Mouse (Mus musculus) CD4-positive helper T cell, adult 2 months (primary cell): ENCODE measurements at regions not wholly inside any gene's neighbourhood (a gene's known extent, or its start where the extent isn't known, plus 50 kb on each side); places are given as distances from the start of the nearest gene placed in this dataset.
A peak's percentile ranks its signal among the peaks of the same experiment; 100 is the strongest.

Experiments
- DNase-seq: peaks from one replicate; pipeline ENCODE4 v3.0.0-alpha.2; 2012; ENCODE audit warnings: low read depth, missing footprints, low spot score

DNA sequence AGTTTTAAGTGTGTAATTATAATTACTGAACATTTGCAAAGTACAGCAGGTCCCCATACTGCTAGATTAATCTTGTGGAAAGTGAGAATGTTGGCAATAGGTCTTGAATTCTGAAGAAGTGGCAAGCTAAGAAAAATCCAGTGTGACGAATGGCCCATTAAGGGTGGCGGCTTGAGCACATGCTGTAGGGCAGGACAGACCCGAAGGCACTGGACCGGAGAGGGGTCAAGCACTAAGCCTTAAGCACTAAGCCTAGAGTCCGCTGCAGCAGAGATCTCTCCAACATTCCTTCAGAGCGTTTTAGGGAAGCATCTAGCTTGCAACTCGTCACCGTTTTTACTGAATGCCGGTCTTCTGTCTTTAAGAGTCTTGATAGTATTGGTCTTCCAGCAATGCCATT is 105.6 kb downstream of the Aldh8a1 start:
- DNase-seq, result no peak

DNA sequence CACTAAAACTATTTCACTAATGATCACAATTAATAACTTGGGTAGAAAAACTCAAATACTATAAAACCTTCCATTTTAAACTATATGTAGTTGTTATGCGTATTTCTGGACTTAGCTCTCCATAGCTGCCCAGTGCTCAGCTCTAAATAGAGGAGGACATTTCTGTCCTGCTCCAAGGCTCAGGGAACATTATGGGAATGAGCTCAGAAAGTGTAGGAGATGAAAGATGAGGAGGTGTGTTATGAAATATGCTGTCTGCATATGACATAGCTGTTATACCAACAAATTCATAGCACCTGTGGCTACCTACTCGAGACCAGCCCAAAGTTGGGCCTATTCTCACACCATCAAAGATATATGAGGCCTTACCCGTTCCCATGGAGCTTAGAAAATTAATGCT is 106.3 kb downstream of the Aldh8a1 start:
- no peak for DNase-seq

DNA sequence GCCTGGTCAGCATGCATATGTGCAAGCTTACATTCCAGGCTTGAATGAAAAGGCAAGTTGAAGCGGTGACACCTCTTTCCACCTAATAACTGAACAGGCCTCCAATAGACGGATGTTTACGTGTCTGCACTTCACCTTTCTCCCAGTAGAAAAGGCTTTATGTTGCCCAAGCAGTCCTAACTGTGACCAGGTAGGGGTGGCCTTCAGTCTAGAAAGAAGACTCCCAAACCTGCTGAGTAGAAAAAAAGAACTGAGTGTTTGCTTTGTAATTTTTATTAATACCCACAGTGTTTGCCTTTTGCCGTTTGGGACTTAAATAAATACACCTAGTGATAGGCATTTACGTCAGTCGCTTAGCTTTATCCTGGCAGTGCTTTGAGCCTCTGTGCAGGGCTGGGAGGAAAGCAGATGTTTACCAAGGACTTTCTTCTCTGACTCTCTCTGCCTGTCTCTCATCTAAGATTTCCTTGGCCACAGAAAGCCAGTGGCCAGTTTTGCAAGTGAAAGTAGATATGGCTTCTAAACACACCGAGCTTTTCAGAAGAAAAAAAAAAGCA is 104.5 kb upstream of the 1700020N01Rik start:
- DNase-seq, result no peak

DNA sequence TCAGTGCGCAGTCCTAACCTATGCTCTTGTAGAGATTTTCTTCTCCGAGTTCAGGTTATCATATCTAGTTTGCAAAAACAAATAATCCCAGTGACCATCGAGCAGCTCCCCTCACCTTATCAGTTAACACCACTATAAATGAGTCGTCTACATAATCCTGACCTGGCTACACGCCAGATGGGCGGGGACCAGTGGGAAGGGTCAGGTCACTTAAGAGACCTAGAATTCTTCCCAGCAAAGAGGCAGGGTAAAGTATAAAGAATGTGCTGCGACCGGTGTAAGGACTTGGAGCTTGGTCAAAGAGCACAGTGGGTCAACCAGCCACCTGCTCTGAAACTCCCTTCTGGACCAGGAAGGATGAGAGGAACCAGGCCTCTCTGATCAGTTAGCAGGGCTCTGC is 102.0 kb upstream of the 1700020N01Rik start:
- no peak for DNase-seq

DNA sequence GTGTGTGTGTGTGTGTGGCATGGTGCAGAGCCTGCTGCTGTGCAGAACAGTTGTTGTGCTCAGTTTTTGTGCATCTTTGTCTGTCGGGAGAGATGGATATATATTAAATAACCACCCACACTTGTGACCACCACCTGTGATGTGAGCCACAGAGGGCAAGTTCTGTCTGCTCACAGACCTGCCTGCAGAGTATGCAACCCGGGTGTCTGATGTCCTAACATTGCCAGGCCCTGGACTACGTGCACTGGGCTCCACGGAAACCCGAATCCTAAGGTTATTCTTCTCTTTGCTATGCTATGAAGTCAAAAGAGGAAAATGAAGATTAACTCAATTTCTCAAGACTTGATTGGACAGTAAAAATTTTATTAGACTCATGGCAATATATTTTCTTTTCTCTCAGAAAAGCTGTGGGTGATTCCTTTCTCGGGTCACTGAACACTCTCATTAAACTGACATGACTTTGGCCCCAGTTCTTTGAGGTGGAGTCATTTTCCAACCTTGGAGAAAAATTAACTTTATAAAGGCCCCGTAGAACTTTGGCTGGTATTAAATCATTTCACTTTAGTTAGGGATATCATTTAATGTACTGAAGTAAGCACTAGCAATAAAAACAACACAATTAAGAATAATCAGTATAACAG is 100.6 kb upstream of the 1700020N01Rik start:
- DNase-seq, result no peak

DNA sequence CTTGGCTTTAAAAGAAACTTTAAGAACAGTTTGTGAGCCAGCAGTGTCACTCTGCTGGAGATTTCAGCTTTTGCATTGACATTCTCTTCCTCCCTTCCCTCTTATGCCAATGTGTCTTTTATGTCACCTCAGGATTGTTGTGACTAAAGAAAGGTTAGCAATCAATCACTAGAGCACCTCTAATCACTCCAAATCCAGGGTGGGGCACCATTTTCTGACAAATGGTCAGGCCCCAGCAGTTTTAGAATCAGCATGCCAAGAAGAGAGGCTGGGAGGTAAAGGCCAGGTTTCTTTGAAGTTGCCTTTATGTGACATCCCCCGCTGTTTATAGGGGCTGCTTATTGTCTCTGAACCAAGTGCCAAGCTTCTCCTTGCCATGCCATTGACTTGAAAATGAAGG is 98.4 kb upstream of the 1700020N01Rik start:
- DNase-seq, result no peak

DNA sequence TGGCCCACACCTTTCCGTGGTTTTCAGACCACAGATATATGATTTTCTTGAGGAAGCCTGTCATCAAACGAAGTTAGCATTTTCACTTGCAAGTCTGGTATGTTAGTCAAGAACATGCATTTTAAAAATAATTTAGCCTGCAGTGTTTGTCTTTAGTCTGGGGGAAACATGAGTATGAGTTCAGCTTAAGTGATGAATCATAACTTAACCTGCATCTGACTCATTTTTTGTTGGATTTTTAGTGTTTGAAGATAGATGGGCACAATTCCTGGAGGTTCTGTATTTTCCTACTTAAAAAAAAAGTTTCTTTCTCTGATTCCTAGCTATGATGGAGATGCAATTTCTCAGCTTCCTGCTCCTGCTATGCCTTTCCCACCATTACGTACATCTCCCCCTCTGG is 95.8 kb upstream of the 1700020N01Rik start:
- DNase-seq, result no peak

DNA sequence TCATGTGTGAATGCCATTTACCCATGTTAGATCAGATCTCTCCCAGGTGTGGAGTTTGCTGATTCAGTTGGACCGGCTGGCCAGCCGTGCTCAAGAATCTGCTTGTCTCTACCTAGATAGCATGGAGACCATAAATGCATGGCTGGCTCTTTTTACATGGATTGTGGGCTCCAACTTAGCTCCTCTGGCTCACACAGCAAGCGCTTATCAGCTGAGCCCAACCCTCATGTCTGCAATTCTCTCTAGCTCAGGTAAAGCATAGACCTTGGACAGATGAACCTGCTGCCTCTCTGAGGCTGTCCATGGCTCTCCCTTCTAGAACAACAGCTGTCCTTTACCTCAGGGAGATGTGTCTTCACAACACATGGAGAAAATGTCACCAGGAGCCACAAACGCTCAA is 94.8 kb upstream of the 1700020N01Rik start:
- no peak for DNase-seq

DNA sequence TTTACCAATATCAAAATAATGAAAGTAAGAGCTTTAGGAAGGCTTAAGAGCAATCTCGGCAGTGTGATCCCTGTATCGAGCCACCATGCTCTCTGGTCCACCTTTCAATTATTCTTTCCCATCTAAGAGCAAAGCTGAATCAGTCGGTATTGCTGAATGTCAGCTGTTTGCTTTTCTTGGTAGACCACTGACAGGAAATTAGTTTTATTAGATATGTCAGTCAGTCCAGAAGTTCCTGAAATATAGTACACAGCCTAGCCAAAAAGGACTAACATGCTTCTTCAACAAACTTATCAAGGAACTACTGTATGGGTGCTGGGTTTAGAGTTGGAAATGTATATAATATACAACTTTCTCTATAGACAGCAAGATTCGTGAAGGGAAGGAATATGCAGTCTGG is 91.3 kb upstream of the 1700020N01Rik start:
- DNase-seq, result no peak

DNA sequence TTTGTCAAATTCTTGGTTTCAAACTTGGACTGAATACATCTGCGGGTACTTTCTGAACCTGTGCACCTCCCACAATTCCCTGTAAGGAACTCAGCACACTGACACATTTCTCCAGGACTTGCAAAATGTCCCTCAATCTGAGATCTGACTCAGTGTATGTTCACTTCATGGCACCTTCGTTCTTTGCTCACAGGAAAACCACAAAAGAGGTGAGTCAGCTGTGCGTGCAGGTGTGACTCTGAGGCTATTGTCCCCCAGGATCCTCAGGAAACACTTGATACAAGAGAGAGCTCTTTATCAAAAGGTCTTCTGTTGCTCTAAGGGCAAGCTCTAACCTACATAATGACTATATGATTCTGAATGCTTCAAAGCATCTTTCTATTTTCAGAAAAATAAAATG is 88.5 kb upstream of the 1700020N01Rik start:
- peak; percentile 45 for DNase-seq

DNA sequence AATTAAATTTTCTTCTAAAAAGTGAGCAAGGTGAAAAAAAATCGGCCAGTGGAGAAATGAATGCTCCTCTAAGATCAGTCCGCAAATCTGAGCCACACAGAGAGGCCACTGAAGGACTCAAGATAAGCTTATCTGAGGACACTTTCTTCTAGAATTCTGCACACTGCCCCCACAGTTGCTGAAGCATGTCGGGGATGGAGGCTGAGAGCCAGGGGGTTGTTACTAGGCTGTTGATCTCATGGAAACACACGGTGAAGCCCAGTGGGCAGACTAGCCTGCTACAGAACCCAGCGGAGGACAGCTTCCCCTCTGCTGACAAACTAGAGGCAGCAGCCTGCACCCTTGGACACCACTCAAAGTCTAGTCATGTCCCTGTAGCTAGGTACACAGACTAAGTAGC is 81.6 kb upstream of the 1700020N01Rik start:
- no peak for DNase-seq

DNA sequence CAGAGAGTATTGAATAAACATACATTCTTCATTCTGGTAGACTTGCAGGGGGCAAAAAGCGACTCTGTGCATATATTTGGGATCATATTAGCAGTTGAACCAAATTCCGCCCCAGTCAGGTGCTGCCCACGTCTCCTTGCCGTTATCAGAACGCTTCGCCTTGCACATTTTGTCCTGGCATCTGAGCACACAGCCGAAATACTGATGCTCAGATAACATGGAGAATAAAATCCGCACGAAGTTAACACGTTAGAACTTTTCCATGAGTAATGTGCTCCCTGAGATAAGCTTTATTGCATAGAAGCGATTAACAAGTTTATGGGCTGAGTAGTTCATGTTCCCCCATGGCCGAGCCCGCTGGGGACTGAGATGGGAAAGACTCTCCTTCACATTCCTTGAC is 80.5 kb upstream of the 1700020N01Rik start:
- no peak for DNase-seq

DNA sequence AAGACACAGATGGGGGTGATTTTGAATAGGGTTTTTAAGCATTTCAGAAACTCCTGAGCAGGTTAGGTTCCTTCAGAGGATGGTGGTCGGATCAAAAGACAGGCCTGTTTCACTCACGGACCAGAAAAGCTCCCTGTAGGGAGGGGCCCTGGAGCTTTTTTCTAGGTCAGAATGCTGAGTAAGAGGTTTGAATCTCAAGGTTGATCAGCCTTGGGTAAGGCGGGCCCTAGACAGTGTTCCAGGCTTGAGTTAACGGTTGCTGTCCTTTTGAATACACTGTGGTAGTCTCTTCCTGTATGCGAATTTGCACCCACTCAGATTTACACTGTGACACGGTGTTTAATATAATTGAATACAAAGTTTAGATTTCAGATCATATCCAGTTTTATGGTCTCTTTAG is 75.2 kb upstream of the 1700020N01Rik start:
- no peak for DNase-seq

DNA sequence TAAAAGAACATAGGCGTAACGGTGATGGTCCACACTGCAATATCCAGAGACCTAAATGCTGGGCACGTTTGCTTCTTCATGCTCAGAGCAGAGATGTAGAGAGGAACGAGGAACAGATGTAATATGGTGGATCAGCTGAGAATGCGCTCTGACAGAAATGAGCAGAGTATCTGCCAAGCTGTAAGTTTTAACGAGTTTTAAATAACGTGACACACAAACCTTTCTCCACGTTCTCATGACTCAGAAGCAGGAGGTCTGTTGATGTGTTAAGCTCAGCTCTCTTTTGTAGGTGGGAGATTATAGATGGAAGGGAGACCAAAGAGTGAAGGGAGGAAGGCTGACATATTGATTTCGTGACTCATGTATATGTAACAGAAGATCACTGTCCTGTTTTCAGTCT is 72.1 kb upstream of the 1700020N01Rik start:
- DNase-seq, result no peak

DNA sequence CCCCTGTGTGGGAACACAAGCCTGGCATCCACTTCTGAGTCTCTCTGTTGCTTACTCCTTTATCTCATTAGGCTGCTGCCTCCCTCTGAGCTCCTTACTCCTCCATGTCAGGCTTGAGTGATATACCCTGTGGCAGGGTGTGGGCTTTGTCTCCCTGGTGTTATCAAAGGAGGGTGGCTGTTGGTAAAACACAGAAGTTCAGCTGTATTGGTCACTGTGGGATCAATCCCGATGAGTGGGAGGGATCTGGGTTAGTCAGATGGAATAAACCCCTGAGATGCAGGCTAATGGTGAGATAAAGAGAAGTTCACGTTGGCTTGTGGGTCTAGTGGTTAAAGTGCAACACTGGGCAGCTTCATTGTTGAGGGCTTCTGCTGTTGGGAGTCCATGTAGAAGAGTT is 67.4 kb upstream of the 1700020N01Rik start:
- no peak for DNase-seq

DNA sequence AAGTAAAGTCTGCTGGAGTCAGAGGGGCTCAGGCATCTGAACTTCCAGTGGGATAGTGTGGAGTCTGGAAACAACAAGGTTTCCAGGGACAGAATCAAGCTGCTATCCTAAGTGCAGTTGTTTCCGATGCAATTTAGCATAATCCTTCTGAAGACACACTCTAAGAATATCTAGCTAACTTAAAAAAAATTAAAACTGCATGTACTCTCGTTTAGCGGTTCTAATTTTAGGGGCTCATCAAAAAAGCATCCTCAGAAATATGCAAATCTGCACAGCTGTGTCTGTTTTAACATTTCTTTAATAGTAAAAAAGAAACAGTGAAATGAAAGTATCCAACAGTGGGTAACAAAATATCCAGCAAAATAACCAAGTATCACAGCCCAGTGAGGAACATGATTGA is 64.5 kb upstream of the 1700020N01Rik start:
- DNase-seq, result no peak

DNA sequence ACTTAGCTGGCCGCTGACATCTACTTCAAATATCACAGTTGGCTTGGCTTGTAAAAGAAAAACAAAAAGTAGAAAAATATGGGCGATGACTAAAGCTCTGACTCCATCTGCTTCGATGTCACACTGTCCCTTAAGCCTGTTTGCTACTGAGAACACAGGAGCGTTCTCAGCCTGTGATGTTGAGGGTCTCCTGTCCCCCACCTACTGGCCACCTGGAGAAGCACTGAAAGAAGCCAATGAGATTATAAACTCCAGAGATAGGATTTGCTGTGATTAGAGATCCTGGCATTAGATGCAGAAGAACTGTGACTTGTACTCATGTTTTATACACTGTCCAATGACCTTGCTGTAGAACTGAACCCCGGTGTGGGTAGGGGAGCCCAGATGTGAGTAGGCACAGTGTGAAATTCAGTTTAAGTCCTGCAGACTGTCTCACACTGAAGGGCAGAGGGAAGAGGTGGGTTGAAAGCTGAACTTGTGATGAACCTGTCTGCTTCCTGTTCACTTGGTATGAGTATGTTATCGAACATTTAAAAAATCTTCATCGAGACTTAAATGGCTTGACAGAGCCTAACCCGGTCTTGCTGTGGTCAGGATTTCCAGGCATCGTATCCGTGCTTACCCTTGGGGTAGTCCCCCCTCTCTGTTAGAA is 63.7 kb upstream of the 1700020N01Rik start:
- DNase-seq, result no peak

DNA sequence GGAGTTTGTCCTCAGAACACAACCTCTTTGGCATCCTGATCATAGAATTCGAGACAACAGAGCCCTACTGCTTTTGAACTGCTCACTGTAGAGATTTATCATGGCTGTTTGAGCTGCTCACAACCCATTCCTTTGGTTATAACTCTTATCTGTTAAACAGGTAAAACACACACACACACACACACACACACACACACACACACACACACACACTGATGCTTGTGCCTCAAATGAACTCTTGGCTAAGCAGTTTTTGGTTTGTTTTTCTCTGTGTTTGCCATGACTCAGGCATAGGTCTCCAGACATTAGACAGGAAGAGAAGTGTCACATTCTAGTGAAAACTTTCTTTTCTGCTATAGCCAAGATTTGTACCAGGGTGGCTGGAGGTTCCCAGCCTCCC is 60.8 kb upstream of the 1700020N01Rik start:
- no peak for DNase-seq

DNA sequence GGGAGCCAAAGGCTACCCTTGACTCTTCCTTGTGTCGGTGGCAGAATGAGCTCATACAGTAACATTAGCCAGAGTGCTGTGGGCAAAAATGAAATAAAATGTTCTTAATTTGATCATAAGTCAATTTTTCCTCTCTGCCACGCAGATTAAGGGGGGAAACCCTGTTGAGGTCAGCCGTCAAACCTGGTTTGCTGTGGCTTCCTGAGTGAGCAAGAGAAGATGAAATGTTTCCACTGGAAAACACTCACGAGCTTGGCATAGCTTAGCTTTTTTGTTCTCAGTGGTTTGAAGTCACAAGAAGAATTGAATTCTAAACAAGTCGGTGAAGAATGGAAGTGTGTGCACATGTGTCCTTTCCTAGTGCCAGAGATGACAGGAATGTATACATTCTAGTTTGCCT is 57.3 kb upstream of the 1700020N01Rik start:
- DNase-seq, result peak; percentile 61

DNA sequence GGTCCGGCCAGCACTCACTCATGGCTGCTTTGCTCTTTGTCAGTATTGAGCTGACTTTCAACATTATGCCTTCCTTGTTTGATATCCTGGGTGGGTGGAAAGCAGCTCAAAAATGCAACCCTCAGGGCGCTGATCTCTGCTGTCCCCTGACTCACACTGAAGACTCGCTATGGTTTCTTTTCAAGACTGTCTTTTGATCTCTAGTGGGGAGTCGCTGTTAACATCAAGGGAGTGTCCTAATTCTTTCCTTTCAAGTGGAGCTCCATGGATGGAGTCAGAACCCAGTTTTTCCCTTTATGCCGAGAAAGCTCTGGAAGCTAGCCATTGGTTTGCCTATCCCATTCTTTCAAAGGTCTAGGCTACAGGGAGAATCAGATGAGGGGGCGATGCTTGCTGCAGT is 54.5 kb upstream of the 1700020N01Rik start:
- no peak for DNase-seq
